Mouse (Mus musculus): ENCODE measurements at regions not wholly inside any gene's neighbourhood (a gene's known extent, or its start where the extent isn't known, plus 50 kb on each side); places are given as distances from the start of the nearest gene placed in this dataset.
A peak's percentile ranks its signal among the peaks of the same experiment; 100 is the strongest.

DNA sequence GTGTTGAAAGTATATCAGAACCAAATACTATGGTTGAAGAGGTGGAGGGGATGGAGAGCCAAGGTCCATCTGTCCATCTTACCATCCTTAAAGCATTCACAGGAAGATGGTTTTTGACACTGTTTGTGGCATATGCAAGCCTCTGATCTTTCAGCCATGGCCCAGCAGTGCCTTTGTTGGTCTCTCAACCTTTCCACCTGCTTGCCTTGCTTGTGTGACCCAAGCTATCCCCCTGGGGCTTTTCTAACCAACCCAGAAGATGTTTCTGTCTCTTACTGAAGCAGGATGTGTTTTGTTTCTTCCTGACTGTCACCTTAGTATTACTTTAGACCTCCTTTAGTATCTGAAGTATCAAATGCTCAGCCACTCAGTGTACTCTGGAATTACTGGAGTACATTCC is 107.8 kb upstream of the Prdm1 start:
- DNase-seq: no peak

DNA sequence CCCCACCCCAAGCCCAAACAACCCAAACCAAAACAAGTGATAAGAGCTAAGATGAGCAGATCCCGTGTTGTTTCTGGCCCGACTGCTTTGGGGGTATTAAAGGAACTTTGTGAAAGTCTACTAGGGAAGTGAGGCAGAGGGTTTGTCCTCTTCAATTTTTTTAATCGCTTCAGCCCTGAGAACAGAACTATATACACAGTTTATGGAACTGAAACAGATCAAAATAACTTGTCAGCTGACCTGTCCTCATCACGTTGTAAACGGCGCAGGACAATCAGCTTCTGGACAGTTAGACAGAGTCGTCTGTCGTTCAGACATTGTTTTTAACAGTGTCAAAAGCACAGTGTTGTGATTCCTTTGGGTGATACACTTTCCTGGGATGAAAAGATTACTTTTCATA is 103.3 kb upstream of the Prdm1 start:
- DNase-seq: no peak

DNA sequence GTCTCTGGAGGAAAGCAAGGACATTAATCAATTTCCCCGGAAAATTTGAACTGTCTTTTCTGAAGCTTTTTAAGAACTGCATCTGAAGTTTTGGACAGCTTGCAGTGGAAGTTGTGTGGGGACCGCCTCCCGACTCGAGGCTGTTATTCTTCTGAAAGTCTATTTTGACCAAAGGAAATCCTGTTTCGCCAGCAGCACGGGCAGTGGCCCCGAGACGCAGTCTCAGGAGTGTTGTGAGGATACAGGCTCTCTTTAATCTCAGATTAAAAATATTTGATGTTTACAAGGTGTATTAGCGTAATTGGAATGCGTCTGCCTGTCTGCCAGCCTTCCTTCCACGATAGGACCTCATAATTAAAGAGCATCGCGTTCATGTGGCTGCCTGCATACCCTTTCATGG is 102.2 kb upstream of the Prdm1 start:
- DNase-seq: peak in 1 of 2 experiments; percentile 3

DNA sequence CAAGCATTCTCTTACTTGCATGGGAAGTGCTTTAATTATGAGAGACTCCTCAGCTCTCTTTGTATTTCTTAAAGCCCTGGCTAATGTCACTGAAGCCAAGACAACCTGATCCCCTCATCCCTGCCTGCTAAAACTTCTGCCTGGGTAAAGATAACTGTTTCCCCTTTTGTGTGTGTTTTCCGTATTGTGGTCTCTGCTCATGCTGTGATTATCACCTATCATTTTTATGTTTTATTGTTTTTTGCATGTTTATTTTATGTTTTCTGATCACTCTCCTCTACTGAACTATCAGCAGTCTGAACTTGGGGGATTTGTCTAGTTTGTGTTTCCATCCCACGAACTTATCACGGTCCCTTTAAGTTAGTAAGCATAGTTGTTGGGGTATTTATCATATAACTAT is 100.1 kb upstream of the Prdm1 start:
- no peak for DNase-seq

DNA sequence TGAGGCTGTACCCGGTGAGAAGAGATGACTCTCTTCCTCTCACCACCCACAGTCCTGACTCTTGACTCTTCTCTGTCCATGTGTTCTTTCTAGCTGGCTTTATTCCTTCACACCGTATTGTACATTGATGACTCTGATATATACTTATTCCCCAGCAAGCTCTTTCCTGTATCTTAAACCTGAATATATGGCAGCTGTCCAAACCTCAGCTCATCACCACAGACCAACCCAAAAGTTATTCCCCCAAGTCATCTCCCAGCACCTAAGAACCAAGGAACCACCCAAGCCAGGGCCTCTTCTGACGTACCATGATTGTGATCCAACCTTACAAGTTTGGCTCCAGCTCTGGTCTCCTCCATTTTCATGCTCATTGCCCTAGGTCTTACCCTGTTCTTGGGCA is 99.1 kb upstream of the Prdm1 start:
- no peak for DNase-seq

DNA sequence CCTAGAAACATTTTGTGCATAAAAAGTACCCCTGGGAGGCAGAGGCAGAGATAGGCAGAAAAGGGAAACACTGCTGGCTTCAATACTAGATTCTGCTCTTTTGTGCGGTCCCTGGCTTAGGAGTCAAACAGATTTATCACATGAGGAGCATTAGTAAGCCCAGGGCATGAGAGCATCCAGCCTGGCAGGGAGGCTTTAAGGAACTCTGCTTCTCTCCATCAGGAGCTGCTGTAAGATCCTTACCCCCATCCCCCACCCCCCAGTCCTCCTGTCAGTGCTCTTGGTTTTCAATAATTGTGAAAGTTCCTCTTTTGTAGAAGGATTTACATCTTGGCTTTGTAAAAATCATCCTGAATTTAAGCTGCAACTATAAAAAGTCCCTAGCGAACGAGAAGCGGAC is 97.2 kb upstream of the Prdm1 start:
- DNase-seq: no peak

DNA sequence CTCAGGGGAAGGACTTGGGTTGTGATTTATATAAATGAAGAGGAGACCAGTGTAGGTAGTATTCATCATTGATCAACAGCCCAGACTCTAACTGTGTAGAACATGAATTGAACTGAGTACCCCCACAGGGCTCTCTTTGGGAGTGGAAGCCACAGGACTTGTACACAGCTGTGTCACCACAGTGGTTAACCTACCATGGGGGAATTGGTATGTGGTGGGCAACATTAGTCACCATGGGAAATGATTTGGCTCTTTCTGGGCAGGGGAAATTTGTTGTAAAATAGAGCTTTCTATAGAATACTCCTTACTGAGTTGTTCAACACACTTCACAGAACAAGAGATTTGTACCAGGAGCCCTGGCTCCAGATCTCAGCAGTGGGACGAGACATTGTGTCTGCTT is 87.3 kb upstream of the Prdm1 start:
- no peak for DNase-seq

DNA sequence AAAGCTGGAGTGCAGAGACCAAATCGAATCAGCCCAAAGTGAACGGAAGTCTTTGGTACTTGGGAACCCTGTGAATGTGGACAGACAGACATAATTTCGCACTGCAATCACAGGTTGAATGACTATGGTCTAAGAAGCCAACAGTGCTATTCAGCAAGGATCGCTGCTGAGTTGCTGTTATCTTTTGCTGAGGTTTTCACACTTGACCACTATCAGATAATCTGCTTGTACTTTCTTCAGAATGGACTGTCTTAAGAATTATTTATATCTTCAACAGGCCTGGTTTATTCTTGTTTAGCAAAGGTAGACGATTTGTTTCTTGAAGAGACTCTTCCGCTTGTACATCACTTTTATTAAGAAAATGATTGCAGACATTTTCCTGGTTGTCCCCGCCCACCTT is 84.3 kb upstream of the Prdm1 start:
- DNase-seq: no peak

DNA sequence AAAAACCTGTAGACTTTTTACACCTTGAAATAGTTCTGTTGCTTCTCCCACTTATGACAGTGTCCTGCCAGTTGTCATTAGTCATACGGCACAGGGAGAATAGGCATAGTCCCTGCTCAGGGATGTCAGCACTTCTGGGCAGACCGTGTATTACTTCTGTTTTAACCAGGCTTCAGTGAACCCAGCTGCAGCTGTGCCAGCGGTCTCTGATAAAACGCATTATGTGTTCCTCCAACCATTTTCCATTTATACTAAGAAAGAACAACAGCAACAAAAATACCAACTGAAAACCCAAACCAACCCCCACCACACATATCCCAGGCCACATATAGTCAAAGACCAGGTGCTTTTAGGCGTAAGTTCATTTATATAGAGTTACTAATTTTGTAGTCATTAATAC is 83.1 kb upstream of the Prdm1 start:
- no peak for DNase-seq

DNA sequence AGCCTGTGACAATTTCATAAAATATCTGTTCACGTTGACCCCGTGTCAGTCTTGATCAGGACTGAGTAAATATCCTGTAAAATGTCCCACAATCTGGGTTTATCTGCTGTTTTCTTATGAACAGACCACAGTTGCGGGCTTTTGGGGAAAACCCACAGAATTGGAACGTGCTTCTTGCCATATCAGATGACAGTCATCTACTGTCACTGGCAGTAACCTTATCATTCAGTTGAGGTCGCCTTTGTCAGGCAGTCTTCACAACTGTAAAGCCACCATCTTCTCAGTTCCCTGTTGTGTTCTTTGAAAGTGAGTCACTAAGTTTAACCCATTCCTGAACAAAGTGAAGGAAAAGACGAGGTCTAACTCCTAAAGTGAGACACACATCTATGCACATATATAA is 80.9 kb upstream of the Prdm1 start:
- no peak for DNase-seq

DNA sequence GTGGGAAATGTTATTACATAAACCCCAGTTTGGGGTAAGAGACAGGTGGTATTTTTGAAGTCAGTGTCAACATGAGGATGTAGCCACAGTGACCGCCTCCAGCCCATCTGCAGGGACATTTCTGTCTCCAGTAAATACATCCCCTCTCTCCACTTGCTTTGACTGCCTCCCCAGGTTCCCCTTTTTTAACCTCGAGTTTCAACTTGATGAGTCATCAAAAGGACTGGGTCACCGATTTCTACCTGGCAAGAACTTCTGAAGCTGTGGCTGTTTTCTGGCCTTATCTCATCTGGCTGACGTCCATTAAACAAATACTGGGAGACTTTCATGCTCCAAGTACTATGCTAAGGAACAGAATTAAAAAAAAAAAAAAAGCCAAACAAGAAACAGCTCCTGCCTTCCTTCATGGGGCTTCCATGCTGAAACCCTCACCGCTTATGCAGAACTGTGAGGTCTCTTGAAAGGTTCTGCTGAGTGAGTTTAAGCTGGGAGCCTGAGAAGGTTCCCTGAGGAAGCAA is 79.1 kb upstream of the Prdm1 start:
- DNase-seq: no peak

DNA sequence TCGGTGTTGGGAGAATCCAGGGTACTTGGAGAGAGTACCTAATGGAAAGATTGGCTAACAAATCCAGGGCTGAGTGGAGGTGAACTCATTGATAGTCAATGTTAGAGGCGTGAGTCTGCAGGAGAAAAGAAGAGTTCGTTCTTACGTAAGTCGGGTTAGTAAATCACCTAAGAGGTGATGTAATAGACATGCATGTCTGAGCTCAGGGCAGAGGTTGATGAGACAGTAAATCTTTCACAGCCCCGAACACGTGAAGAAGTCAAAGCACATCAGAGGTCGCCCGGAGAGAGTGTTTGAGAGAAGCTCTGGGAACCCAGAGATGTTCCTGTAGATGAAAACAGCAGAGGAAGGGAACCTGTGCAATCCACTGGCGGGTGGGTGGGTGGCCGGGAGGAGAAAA is 76.2 kb upstream of the Prdm1 start:
- no peak for DNase-seq

DNA sequence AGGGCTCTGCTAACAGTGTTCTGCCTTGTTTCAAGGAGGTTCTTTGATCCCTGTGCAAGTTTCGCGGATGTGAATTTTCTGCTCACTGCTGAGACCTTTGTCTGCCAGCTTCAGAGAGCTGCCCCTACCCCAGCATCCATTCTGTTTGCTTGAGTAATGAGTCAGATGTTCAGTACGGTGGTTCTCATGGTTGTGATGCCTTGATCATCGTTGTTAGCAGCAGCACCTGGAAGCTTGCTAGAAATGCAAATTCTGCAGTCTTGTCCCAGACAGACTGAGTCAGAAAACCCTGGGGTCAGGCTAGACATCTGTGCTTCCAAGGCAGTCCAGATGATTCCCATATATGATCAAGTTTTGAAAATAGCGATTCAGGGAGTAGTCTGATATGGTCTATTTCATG is 75.2 kb upstream of the Prdm1 start:
- DNase-seq: no peak

DNA sequence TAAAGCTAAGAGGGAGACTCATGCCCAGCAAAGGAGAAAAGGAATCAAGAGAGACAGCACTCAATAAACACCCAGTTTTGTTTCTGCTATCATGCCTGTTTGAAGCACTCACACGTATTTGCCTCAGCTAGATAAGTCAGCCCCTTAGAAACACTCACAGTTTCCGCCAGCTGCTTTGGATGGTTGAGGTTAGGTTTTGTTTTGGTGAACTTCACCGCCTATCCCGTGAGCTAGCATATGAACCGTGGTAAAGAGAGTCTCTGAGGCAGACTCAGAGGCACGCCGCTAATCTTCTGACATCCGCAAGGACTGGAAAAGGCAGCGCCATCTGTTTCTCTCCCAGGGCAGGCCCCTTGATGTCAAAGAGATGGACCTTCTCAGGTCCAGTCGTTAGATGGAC is 73.2 kb upstream of the Prdm1 start:
- no peak for DNase-seq

DNA sequence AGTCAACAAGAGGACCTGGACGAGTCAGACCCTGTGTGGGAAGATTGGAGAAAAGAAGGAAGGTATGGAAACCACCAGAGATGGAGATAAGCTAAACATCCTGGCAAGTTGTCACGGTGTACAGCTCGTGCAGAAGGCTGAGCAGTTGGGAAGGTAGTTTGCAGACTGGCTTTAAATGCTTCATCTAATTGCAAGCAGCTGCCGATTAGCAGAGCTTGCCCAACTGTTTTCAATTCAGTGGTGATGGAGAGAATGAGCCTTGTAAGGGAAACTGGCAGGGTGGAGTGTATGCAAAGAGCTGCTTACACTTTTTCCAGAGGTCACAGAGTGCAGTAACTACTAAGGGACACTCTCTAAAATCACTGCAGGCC is 71.6 kb upstream of the Prdm1 start:
- DNase-seq: no peak

DNA sequence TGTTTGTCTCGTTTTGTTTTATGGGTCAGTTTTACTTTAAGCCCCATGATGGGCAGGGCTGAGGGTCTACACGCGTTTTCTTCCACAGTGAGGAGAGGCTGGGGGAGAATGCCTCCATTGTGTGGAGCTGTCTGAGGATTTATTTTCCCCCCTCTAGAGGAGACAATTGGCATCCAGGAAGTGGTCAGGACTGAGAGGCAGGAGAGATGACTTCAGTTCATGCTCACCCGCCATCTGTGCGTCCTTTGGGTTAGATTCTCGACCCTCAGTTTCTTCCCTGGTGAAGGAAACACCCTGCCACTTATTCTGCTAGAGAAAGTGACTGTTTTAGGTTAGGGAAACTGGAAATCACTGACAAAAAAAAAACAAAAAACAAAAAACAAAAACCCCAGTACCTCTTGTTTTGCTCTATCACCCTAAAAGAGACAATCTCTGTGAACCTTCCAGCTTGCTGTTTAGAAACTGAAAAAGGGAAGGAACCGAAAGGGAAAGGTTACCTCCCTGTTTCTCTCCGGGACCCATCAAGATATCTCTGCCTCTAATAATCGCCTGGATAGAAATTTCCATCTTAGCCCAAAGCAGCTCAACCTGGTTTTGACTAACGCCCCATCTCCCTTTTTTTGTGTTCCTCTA is 71.1 kb upstream of the Prdm1 start:
- no peak for DNase-seq

DNA sequence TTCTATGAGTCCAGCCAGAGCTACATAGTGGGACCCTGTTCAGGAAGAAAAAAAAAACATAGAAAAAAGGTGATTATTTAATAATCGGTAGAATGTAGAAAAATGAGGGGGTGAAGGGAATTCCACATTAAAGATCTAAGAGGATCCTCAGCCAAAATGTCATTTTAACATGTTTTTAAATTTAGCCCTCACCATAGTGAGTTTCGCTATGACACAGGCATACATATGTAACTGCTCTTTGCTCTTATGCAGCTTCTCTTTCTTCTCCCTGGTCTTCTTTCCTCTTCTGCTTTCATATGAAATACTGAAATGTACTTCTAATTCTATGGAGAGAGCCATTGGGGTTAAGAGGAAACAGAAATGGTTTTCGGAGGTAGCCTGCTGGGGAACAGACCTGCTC is 70.3 kb upstream of the Prdm1 start:
- no peak for DNase-seq

DNA sequence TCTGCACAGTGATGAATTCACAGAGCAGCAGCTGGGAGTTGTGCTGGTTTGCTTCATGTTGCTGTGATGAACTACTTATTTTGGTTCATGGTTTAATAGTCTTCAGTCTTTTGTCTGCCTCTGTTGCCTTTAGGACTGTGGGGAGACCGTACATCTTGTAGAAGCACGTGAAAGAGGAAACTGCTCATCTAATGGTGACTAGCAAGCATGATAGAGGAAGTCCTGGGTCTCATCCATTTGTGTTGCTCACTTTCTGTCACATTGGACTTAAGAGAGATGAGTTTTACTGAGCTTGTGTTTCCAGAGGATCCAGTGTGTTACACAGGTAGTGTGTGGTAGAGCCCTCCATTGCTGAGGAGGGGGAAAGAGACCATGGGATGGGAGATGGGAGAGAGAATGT is 67.6 kb upstream of the Prdm1 start:
- no peak for DNase-seq

DNA sequence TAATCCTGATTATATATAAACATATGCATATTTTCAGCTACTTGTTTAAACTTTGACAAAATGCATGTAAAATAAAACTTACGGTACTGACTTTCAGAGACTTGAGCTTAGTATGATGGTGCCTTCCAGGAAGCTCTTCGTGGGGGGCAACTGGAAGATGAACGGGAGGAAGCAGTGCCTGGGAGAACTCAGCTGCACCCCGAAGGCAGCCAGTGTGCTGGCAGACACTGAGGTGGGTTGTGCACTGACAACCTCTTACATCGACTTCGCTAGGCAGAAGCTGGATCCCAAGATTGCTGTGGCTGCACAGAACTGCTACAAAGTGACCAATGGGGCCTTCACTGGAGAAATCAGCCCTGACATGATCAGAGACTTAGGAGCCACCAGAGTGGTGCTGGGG is 61.5 kb upstream of the Prdm1 start:
- no peak for DNase-seq

DNA sequence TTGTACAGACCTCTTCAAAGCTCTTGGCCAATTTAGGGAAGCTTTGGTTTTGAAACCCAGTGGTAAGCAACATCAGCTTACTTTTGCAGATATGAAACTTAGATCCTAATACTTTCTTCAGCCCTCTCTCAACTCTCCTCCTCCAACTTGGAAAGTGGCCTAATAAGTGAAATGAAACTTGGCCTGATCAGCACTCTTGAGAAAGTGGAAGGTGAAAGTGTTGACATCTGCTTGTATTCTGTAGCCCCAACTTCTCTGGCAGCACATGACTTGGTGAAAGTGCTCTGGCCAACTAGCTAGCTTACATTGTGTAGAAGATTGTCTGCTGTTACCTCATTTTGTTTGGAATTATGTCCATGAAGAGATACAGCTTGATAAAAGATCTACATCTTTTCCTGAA is 61.1 kb upstream of the Prdm1 start:
- no peak for DNase-seq

DNA sequence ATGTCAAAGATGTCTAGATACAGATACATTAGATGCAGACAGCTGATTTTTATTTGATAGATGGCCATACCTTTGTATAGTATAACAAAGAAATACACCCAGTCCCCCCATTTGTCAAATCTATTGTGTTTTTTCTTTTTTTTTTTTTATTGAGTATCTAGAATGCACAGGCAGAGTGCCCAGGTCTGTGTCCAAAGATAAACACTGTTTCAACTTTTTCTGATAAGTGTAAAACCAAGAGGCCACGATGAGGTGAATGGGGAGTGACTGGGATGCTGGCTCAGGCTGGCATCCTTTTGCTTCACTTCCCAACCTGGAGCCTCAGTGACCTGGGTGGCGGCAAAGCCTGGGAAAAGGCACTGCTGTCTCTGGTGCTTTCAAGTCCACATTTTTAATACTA is 54.4 kb upstream of the Prdm1 start:
- DNase-seq: no peak
